11 mouse cellular contexts compared by ENCODE assay signal in genomic region chr4:107979530-107979929, GRCm38 (mm10). TPM values are rescaled to one million over a fixed set of nuclear protein-coding genes. Genes with fewer than 3 reads are reported as not detected.
DNase-seq lines count a peak whose midpoint lies in the region; ATAC-seq lines count a peak whose summit lies in the region.
"Had no signal": no experiment of that assay in that cellular context is flagged by ENCODE, and none has a peak within 500 bp of the region (broad histone marks: within the 10 kb centered on the region; RNA-seq: fewer than 3 reads in every experiment).

No protein-coding gene starts in this region.

- H3K4me2 ChIP-seq in hindbrain, embryonic 12.5 days (replicated peaks), result no peak overlapping the region
- H3K4me2 ChIP-seq in embryonic facial prominence, embryonic 15.5 days (replicated peaks), result no peak overlapping the region
- H3K4me2 ChIP-seq: stomach, embryonic 15.5 days had no signal

- H3K9me3 ChIP-seq in hindbrain, embryonic 10.5 days, result no peaks in the 10 kb centered on the region
- no peaks in the 10 kb centered on the region for H3K9me3 ChIP-seq in hindbrain, embryonic 12.5 days (replicated peaks)
- no peaks in the 10 kb centered on the region for H3K9me3 ChIP-seq in embryonic facial prominence, embryonic 15.5 days (replicated peaks)
- H3K9me3 ChIP-seq: stomach, embryonic 15.5 days had no signal

- DNase-seq in hindbrain, embryonic 10.5 days (ENCODE audit: low spot score), result no peak
- DNase-seq in cerebellum, adult 11 months, result peak; percentile 71
- DNase-seq in layer of hippocampus, postnatal 36 days, result peak; percentile 19 to 29
- no peak for DNase-seq in ovary, postnatal 10 days (ENCODE audit: low spot score)
- no peak for DNase-seq in heart, postnatal 10 days
- DNase-seq in spleen, postnatal 36 days (ENCODE audit: low spot score in 2 of 2), result no peak

- peaks cover 31% of the 10 kb centered on the region for H3K4me1 ChIP-seq in hindbrain, embryonic 10.5 days (replicated peaks)
- peaks cover 10% of the 10 kb centered on the region for H3K4me1 ChIP-seq in hindbrain, embryonic 12.5 days
- H3K4me1 ChIP-seq in embryonic facial prominence, embryonic 15.5 days, result peaks cover 27% of the 10 kb centered on the region
- H3K4me1 ChIP-seq: stomach, embryonic 15.5 days had no signal

- no peak overlapping the region for H3K9ac ChIP-seq in hindbrain, embryonic 12.5 days
- no peak overlapping the region for H3K9ac ChIP-seq in embryonic facial prominence, embryonic 15.5 days
- H3K9ac ChIP-seq: stomach, embryonic 15.5 days had no signal

- H3K36me3 ChIP-seq in hindbrain, embryonic 10.5 days, result no peaks in the 10 kb centered on the region
- no peaks in the 10 kb centered on the region for H3K36me3 ChIP-seq in hindbrain, embryonic 12.5 days
- H3K36me3 ChIP-seq in embryonic facial prominence, embryonic 15.5 days, result no peaks in the 10 kb centered on the region
- H3K36me3 ChIP-seq: stomach, embryonic 15.5 days had no signal

- 24% methylated on average over 2 of the region's 2 CpGs for WGBS in hindbrain, embryonic 10.5 days
- WGBS in hindbrain, embryonic 12.5 days, result 22% methylated on average over 2 of the region's 2 CpGs
- 29% methylated on average over 2 of the region's 2 CpGs for WGBS in embryonic facial prominence, embryonic 15.5 days

- H3K27me3 ChIP-seq in hindbrain, embryonic 10.5 days (ENCODE audit: insufficient read depth, poor library complexity, severe bottlenecking), result no peaks in the 10 kb centered on the region
- no peaks in the 10 kb centered on the region for H3K27me3 ChIP-seq in hindbrain, embryonic 12.5 days
- H3K27me3 ChIP-seq in embryonic facial prominence, embryonic 15.5 days, result no peaks in the 10 kb centered on the region
- H3K27me3 ChIP-seq: stomach, embryonic 15.5 days had no signal

- no peak for ATAC-seq in hindbrain, embryonic 12.5 days (ENCODE audit: low FRiP score)
- no peak for ATAC-seq in embryonic facial prominence, embryonic 15.5 days (ENCODE audit: insufficient number of reproducible peaks, low FRiP score, low TSS enrichment, low read depth)

- intact Hi-C loops in heart, postnatal 10 days (cut with DNase I), result no loop called here

- peak overlapping the region; percentile 56; the same call in 1 of the 2 replicates for H3K27ac ChIP-seq in hindbrain, embryonic 10.5 days
- no peak overlapping the region for H3K27ac ChIP-seq in hindbrain, embryonic 12.5 days
- peak overlapping the region; percentile 36 for H3K27ac ChIP-seq in embryonic facial prominence, embryonic 15.5 days (replicated peaks)
- H3K27ac ChIP-seq: stomach, embryonic 15.5 days had no signal

- no peak overlapping the region for H3K4me3 ChIP-seq in hindbrain, embryonic 10.5 days
- H3K4me3 ChIP-seq in hindbrain, embryonic 12.5 days, result no peak overlapping the region
- no peak overlapping the region for H3K4me3 ChIP-seq in embryonic facial prominence, embryonic 15.5 days (replicated peaks)
- H3K4me3 ChIP-seq: stomach, embryonic 15.5 days had no signal

RNA-seq across cellular contexts. Expression of gene Slc1a7, which starts 11.4 kb away (rescaled TPM):
- not detected in 2 replicates for polyA plus RNA-seq in hindbrain, embryonic 10.5 days (2016; fragmentation: Nextera tagmentation; extraction: Ambion mirVana)
- polyA plus RNA-seq in hindbrain, embryonic 12.5 days (2016; fragmentation: Nextera tagmentation; extraction: Ambion mirVana), result 0.08 TPM in 1 of 2 replicates, not detected in the other
- polyA plus RNA-seq in embryonic facial prominence, embryonic 15.5 days (2015; fragmentation: Nextera tagmentation; extraction: Ambion mirVana), result 0.12 and 0.16 TPM in 2 replicates
- under 1 TPM in 1 of 2 experiments, not detected in 1; 0.17 TPM for total RNA-seq in layer of hippocampus, postnatal 36 days (2021)
- under 1 TPM in 1 of 2 experiments, not detected in 1; 0.10 TPM for total RNA-seq in heart, postnatal 10 days (2021)
- total RNA-seq: CH12.LX; granulocyte monocyte progenitor cell, adult 5-6 weeks had no signal

RNA-seq across cellular contexts. Expression of gene Cpt2, which starts 56.1 kb away (rescaled TPM):
- 38.7 and 39.7 TPM in 2 replicates for polyA plus RNA-seq in hindbrain, embryonic 10.5 days (2016; fragmentation: Nextera tagmentation; extraction: Ambion mirVana)
- 26.5 and 28.1 TPM in 2 replicates for polyA plus RNA-seq in hindbrain, embryonic 12.5 days (2016; fragmentation: Nextera tagmentation; extraction: Ambion mirVana)
- 33.2 and 34.1 TPM in 2 replicates for polyA plus RNA-seq in embryonic facial prominence, embryonic 15.5 days (2015; fragmentation: Nextera tagmentation; extraction: Ambion mirVana)
- 1 to 10 TPM; 5.8 to 5.9 TPM for total RNA-seq in layer of hippocampus, postnatal 36 days (2021)
- total RNA-seq in heart, postnatal 10 days (2021), result 100 to 1,000 TPM; 206 to 222 TPM

Comparison
In these comparisons a context has a peak if more than half of its experiments do, and no peak if none do; other contexts are left out.
1. DNase-seq: peak in cerebellum, adult 11 months (single experiment) and layer of hippocampus, postnatal 36 days (2 of 2); none in hindbrain, embryonic 10.5 days (single experiment), ovary, postnatal 10 days (single experiment), heart, postnatal 10 days (0 of 2) and spleen, postnatal 36 days (0 of 2).